Mouse (Mus musculus): Measurements from ENCODE around the gene Cyb561a3. TPM values are rescaled to one million over a fixed set of nuclear protein-coding genes. Genes with fewer than 3 reads are reported as not detected.
A peak's percentile ranks its signal among the peaks of the same experiment; 100 is the strongest.
"Not testable (repeated sequence)": the region's sequence is repeated elsewhere in the genome, so short reads cannot be mapped to it uniquely, and the experiment has no call there.

The Cyb561a3 gene
- polyA plus RNA-seq, 1 experiment from 2014 or later = 16.7 TPM

- Histone ChIP-seq H3K4me2 (replicated peaks; ENCODE audit: low read depth) (no peak overlapping the region), H3K9ac (ENCODE audit: low read length) (no peak overlapping the region), H3K9me3 (ENCODE audit: control insufficient read depth, low read length) (no peaks in the 10 kb centered on the region), H3K27ac (replicated peaks) (no peak overlapping the region), H3K36me3 (ENCODE audit: control insufficient read depth, insufficient read depth, low read length) (no peaks in the 10 kb centered on the region), H3K27me3 (ENCODE audit: control insufficient read depth, insufficient read depth, low read length) (no peaks in the 10 kb centered on the region), H3K4me3 (ENCODE audit: low read depth, low read length) (no peak overlapping the region), H3K4me1 (replicated peaks; ENCODE audit: control insufficient read depth, insufficient read depth) (no peaks in the 10 kb centered on the region)
- TF ChIP-seq EP300 (optimal IDR thresholded peaks at IDR 0.05) (no peak), CTCF (IDR thresholded peaks at IDR 0.05; ENCODE audit: low read depth) (no peak)
- WGBS = 84% methylated on average over 2 of the region's 2 CpGs
- ATAC-seq (ENCODE audit: low FRiP score, low TSS enrichment) (no peak), DNase-seq (ENCODE audit: low spot score) (no peak)
Observed at GRCm38 (mm10) chr19:10557430-10557829, 19.5 kb upstream of the Cyb561a3 start.

DNA sequence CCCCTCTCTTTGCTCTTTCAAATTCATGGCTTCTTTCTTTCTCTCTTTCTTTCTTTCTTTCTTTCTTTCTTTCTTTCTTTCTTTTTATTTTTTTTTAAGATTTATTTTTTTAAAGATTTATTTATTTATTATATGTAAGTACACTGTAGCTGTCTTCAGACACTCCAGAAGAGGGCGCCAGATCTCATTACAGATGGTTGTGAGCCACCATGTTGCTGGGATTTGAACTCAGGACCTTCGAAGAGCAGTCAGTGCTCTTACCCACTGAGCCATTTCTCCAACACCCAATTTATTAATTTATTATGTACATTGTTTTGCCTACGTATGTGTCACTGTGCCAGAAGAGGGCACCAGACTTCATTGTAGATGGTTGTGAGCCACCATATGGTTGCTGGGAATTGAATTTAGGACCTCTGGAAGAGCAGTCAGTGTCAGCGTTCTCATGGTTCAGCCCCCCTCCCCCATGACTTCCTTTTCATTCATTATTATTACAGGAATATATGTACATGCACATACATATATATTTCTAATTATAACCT, 19.1 kb upstream of the Cyb561a3 start:
- not testable (repeated sequence) for H3K4me1 ChIP-seq (replicated peaks; ENCODE audit: control insufficient read depth, insufficient read depth); H3K27me3 ChIP-seq (ENCODE audit: control insufficient read depth, insufficient read depth, low read length); DNase-seq (ENCODE audit: low spot score); H3K9me3 ChIP-seq (ENCODE audit: control insufficient read depth, low read length); H3K36me3 ChIP-seq (ENCODE audit: control insufficient read depth, insufficient read depth, low read length); ATAC-seq (ENCODE audit: low FRiP score, low TSS enrichment); H3K27ac ChIP-seq (replicated peaks); H3K9ac ChIP-seq (ENCODE audit: low read length); H3K4me3 ChIP-seq (ENCODE audit: low read depth, low read length); H3K4me2 ChIP-seq (replicated peaks; ENCODE audit: low read depth)
- WGBS = 68% methylated on average over 4 of the region's 4 CpGs

- H3K9me3 ChIP-seq (ENCODE audit: control insufficient read depth, low read length) = no peaks in the 10 kb centered on the region
- ATAC-seq (ENCODE audit: low FRiP score, low TSS enrichment) (no peak), DNase-seq (ENCODE audit: low spot score) (no peak)
- no peak overlapping the region for H3K4me3 ChIP-seq (ENCODE audit: low read depth, low read length)
- H3K27me3 ChIP-seq (ENCODE audit: control insufficient read depth, insufficient read depth, low read length) = no peaks in the 10 kb centered on the region
- peak; percentile 68 for TF ChIP-seq CTCF (IDR thresholded peaks at IDR 0.05; ENCODE audit: low read depth)
- no peak for TF ChIP-seq EP300 (optimal IDR thresholded peaks at IDR 0.05)
- no peaks in the 10 kb centered on the region for H3K4me1 ChIP-seq (replicated peaks; ENCODE audit: control insufficient read depth, insufficient read depth)
- no peaks in the 10 kb centered on the region for H3K36me3 ChIP-seq (ENCODE audit: control insufficient read depth, insufficient read depth, low read length)
- H3K4me2 ChIP-seq (replicated peaks; ENCODE audit: low read depth) = no peak overlapping the region
- H3K9ac ChIP-seq (ENCODE audit: low read length) = no peak overlapping the region
- no peak overlapping the region for H3K27ac ChIP-seq (replicated peaks)
- 30% methylated on average over 5 of the region's 5 CpGs for WGBS
Observed at GRCm38 (mm10) chr19:10560108-10560507, 16.9 kb upstream of the Cyb561a3 start.

DNA sequence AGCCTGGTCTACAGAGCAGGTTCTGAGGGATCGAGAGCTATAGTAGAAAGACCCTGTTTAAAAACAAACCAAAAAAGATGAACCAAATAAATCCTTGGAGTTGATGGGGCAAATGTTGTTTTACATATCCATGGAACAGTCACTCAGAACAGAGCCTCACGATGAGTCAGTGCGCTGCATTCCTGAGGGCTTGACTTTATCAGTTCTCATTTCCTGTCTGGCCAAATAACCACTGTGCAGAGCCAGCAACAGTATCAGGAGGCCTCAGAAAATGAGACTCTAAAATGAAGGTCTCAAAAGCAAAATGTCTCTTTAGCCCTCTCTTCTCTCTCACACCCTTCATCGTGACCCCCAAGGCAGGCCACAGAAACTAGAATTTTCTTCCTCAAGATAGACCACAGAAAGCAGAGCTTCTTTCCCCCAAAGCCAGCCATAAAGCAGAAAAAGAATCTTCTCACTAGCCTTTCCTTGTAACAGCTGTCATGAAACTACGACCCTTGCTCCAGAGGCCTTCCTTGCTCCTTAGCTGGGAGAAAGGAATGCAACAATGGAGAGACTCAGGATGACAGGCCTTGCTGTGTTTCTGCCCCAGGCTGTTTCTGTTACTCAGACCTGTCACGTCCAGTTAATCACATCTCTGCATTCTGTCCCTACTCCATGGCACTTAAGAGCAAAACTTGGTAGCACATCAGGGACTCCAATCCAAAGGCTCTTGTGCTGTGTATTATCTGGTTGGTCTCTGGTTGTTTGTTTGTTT, 15.2 kb upstream of the Cyb561a3 start:
- H3K9ac ChIP-seq (ENCODE audit: low read length) = no peak overlapping the region
- 46% methylated on average over 6 of the region's 6 CpGs for WGBS
- no peaks in the 10 kb centered on the region for H3K4me1 ChIP-seq (replicated peaks; ENCODE audit: control insufficient read depth, insufficient read depth)
- DNase-seq (ENCODE audit: low spot score) (no peak), ATAC-seq (ENCODE audit: low FRiP score, low TSS enrichment) (peak; percentile 72; the same call in 1 of the 2 replicates)
- H3K4me2 ChIP-seq (replicated peaks; ENCODE audit: low read depth) = no peak overlapping the region
- peak overlapping the region; percentile 58; the same call in 1 of the 2 replicates for H3K27ac ChIP-seq (replicated peaks)
- TF ChIP-seq EP300 (optimal IDR thresholded peaks at IDR 0.05) (no peak), CTCF (IDR thresholded peaks at IDR 0.05; ENCODE audit: low read depth) (no peak)
- H3K9me3 ChIP-seq (ENCODE audit: control insufficient read depth, low read length) = no peaks in the 10 kb centered on the region
- no peaks in the 10 kb centered on the region for H3K36me3 ChIP-seq (ENCODE audit: control insufficient read depth, insufficient read depth, low read length)
- no peak overlapping the region for H3K4me3 ChIP-seq (ENCODE audit: low read depth, low read length)
- no peaks in the 10 kb centered on the region for H3K27me3 ChIP-seq (ENCODE audit: control insufficient read depth, insufficient read depth, low read length)

DNA sequence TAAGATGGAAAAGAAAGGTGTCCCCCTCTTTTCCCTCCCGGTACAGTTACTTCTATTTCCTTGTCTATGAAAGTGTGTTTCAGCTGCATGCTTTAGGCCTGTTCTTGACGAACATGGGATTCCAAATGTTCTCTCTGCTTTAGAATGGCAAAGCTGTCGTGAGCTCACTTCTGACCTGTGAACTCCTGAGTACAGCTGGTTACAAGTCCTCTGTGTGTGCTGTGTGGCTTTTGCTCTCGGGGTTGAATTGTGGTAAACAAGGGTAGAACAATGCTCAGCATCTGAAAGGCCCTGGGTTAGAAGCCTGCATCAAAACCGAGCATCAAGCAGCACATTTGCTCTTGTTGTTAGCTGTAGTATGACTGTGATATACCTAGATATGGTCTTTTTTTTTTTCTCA, 14.6 kb upstream of the Cyb561a3 start:
- no peak for ATAC-seq (ENCODE audit: low FRiP score, low TSS enrichment)
- 61% methylated on average over 5 of the region's 5 CpGs for WGBS
- no peaks in the 10 kb centered on the region for H3K4me1 ChIP-seq (replicated peaks; ENCODE audit: control insufficient read depth, insufficient read depth)
- no peak overlapping the region for H3K4me3 ChIP-seq (ENCODE audit: low read depth, low read length)
- no peak overlapping the region for H3K4me2 ChIP-seq (replicated peaks; ENCODE audit: low read depth)
- no peaks in the 10 kb centered on the region for H3K9me3 ChIP-seq (ENCODE audit: control insufficient read depth, low read length)
- H3K27ac ChIP-seq (replicated peaks) = peak overlapping the region; percentile 58; the same call in 1 of the 2 replicates
- no peak for DNase-seq (ENCODE audit: low spot score)
- TF ChIP-seq CTCF (IDR thresholded peaks at IDR 0.05; ENCODE audit: low read depth) (no peak), EP300 (optimal IDR thresholded peaks at IDR 0.05) (no peak)
- H3K27me3 ChIP-seq (ENCODE audit: control insufficient read depth, insufficient read depth, low read length) = no peaks in the 10 kb centered on the region
- H3K9ac ChIP-seq (ENCODE audit: low read length) = no peak overlapping the region
- H3K36me3 ChIP-seq (ENCODE audit: control insufficient read depth, insufficient read depth, low read length) = no peaks in the 10 kb centered on the region

DNA sequence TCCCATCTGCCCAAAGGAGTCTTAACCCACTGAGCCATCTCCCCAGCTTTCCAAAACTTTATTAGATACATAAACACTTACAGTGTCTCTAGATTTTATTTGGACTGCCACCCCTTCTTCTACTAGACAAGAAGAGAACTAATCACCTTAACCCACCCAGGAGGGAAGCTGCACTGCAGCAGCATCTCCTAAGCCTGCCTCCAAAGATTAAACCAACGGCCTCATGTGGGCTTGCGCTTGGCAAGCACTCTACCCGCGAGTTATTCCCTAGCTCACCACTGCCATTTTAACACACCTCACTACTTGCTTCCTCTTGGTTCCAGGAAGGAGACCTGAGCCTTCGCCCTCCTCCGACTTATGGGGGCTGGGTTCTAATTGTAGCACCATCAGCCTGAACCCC, 12.7 kb upstream of the Cyb561a3 start:
- no peaks in the 10 kb centered on the region for H3K36me3 ChIP-seq (ENCODE audit: control insufficient read depth, insufficient read depth, low read length)
- no peaks in the 10 kb centered on the region for H3K27me3 ChIP-seq (ENCODE audit: control insufficient read depth, insufficient read depth, low read length)
- no peak overlapping the region for H3K27ac ChIP-seq (replicated peaks)
- no peak overlapping the region for H3K4me2 ChIP-seq (replicated peaks; ENCODE audit: low read depth)
- TF ChIP-seq CTCF (IDR thresholded peaks at IDR 0.05; ENCODE audit: low read depth) (no peak), EP300 (optimal IDR thresholded peaks at IDR 0.05) (no peak)
- no peak overlapping the region for H3K4me3 ChIP-seq (ENCODE audit: low read depth, low read length)
- ATAC-seq (ENCODE audit: low FRiP score, low TSS enrichment) (no peak), DNase-seq (ENCODE audit: low spot score) (no peak)
- H3K9ac ChIP-seq (ENCODE audit: low read length) = no peak overlapping the region
- WGBS = 80% methylated on average over 6 of the region's 6 CpGs
- H3K9me3 ChIP-seq (ENCODE audit: control insufficient read depth, low read length) = no peaks in the 10 kb centered on the region
- no peaks in the 10 kb centered on the region for H3K4me1 ChIP-seq (replicated peaks; ENCODE audit: control insufficient read depth, insufficient read depth)

All from stomach, postnatal 0 days (tissue).